Mouse (Mus musculus): ENCODE data around the gene Mylk.

GRCm38 (mm10) chr16:35034971-35035370, 290.0 kb downstream of the Mylk start:
- TF ChIP-seq GATA1 (IDR thresholded peaks at IDR 0.05; ENCODE audit: borderline replicate concordance, low read length) (no peak), FLI1 (IDR thresholded peaks at IDR 0.05; ENCODE audit: low read length) (no peak)

Measured in megakaryocyte, embryonic 14.5 days (primary cell).